ENCODE assay signal across 25 mouse cellular contexts in the genomic region with DNA sequence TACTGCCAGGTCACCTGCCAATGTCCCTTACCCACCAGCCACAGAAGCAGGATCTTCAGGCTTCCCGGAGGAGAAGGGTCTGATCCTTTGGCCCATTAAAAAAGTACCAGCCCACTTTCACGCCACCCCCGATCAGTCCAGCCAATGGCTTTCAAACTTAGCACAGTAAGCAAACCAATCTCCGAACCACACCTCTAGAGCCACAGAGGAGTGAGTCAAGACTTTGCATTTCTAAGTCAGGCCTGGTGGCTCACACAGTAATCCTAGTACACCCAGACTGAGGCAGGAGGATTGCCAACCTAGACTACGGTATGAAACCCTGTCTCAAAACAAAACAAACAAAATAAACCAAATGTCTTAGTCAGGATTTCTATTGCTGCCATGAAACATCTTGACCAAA. TPM values are rescaled to one million over a fixed set of nuclear protein-coding genes. Genes with fewer than 3 reads are reported as not detected.
DNase-seq lines count a peak whose midpoint lies in the region; ATAC-seq and TF ChIP-seq lines count a peak whose summit lies in the region.
"Had no signal": no experiment of that assay in that cellular context is flagged by ENCODE, and none has a peak within 500 bp of the region (broad histone marks: within the 10 kb centered on the region; RNA-seq: fewer than 3 reads in every experiment).

No protein-coding gene starts in this region.

- H3K9me3 ChIP-seq in limb, embryonic 15.5 days: no peaks in the 10 kb centered on the region
- no peaks in the 10 kb centered on the region for H3K9me3 ChIP-seq in limb, embryonic 10.5 days (replicated peaks)
- H3K9me3 ChIP-seq in intestine, embryonic 14.5 days (ENCODE audit: control insufficient read depth, low read length): no peaks in the 10 kb centered on the region
- no peaks in the 10 kb centered on the region for H3K9me3 ChIP-seq in stomach, postnatal 0 days (ENCODE audit: control insufficient read depth, low read length)
- H3K9me3 ChIP-seq: embryonic facial prominence, embryonic 12.5 days; G1E; limb, embryonic 13.5 days; lung, embryonic 15.5 days; midbrain, embryonic 10.5 days; neural tube, embryonic 13.5 days had no signal

- WGBS in kidney, adult 2 months: 42% methylated on average over 5 of the region's 5 CpGs
- WGBS in limb, embryonic 15.5 days: 63% methylated on average over 5 of the region's 5 CpGs
- WGBS in limb, embryonic 10.5 days: 64% methylated on average over 5 of the region's 5 CpGs
- WGBS in intestine, embryonic 14.5 days: 51% methylated on average over 5 of the region's 5 CpGs
- WGBS in stomach, postnatal 0 days: 44% methylated on average over 5 of the region's 5 CpGs

- TF ChIP-seq POLR2A in kidney, adult 2 months (IDR thresholded peaks at IDR 0.05; ENCODE audit: low read depth, low read length): no peak

- TF ChIP-seq EP300 in stomach, postnatal 0 days (optimal IDR thresholded peaks at IDR 0.05): no peak

- H3K9ac ChIP-seq in limb, embryonic 15.5 days: no peak overlapping the region
- no peak overlapping the region for H3K9ac ChIP-seq in intestine, embryonic 14.5 days (ENCODE audit: low read length)
- no peak overlapping the region for H3K9ac ChIP-seq in stomach, postnatal 0 days (ENCODE audit: low read length)
- H3K9ac ChIP-seq: embryonic facial prominence, embryonic 12.5 days; limb, embryonic 13.5 days; liver, embryonic 14.5 days; lung, embryonic 15.5 days had no signal

- ATAC-seq in limb, embryonic 15.5 days (ENCODE audit: insufficient number of reproducible peaks, low FRiP score, low TSS enrichment, low read depth): no peak
- ATAC-seq in intestine, embryonic 14.5 days (replicated peaks; ENCODE audit: low FRiP score, low TSS enrichment, low read depth): no peak
- peak; percentile 75 for ATAC-seq in stomach, postnatal 0 days (ENCODE audit: low FRiP score, low TSS enrichment)
- ATAC-seq: forebrain, embryonic 14.5 days; hindbrain, embryonic 16.5 days had no signal

- TF ChIP-seq CTCF in kidney, adult 2 months (conservative IDR thresholded peaks at IDR 0.05; ENCODE audit: insufficient read depth, insufficient read length, low read depth, low read length): no peak
- TF ChIP-seq CTCF in stomach, postnatal 0 days (IDR thresholded peaks at IDR 0.05; ENCODE audit: low read depth): no peak

- peak overlapping the region; percentile 69 for H3K27ac ChIP-seq in kidney, adult 2 months (ENCODE audit: insufficient read depth, low read depth, low read length)
- peak overlapping the region; percentile 5; the same call in 1 of the 2 replicates for H3K27ac ChIP-seq in limb, embryonic 15.5 days
- H3K27ac ChIP-seq in limb, embryonic 10.5 days: no peak overlapping the region
- H3K27ac ChIP-seq in intestine, embryonic 14.5 days (ENCODE audit: low read depth): 0 out of 2 replicates have a peak overlapping the region, but pooled peaks have one; percentile 38
- H3K27ac ChIP-seq in stomach, postnatal 0 days (replicated peaks): peak overlapping the region; percentile 77; the same call in 1 of the 2 replicates
- H3K27ac ChIP-seq: embryonic facial prominence, embryonic 12.5 days; limb, embryonic 13.5 days; liver, embryonic 14.5 days; macrophage; midbrain, embryonic 10.5 days had no signal

- no peak overlapping the region for H3K4me3 ChIP-seq in kidney, adult 2 months (ENCODE audit: insufficient read depth, low read depth, low read length)
- no peak overlapping the region for H3K4me3 ChIP-seq in limb, embryonic 15.5 days
- no peak overlapping the region for H3K4me3 ChIP-seq in limb, embryonic 10.5 days
- no peak overlapping the region for H3K4me3 ChIP-seq in intestine, embryonic 14.5 days (ENCODE audit: low read depth, low read length)
- no peak overlapping the region for H3K4me3 ChIP-seq in stomach, postnatal 0 days (ENCODE audit: low read depth, low read length)
- H3K4me3 ChIP-seq: embryonic facial prominence, embryonic 12.5 days; erythroblast, embryonic 14.5 days; limb, embryonic 13.5 days; lung, embryonic 15.5 days; midbrain, embryonic 10.5 days; neural tube, embryonic 13.5 days had no signal

- H3K27me3 ChIP-seq in kidney, adult 2 months (replicated peaks; ENCODE audit: control insufficient read depth, insufficient read depth, low read length): no peaks in the 10 kb centered on the region
- H3K27me3 ChIP-seq in limb, embryonic 15.5 days: peaks cover 12% of the 10 kb centered on the region
- H3K27me3 ChIP-seq in limb, embryonic 10.5 days (ENCODE audit: low read depth, poor library complexity, severe bottlenecking): peaks cover 42% of the 10 kb centered on the region
- H3K27me3 ChIP-seq in intestine, embryonic 14.5 days (replicated peaks; ENCODE audit: control insufficient read depth, insufficient read depth, low read length): no peaks in the 10 kb centered on the region
- H3K27me3 ChIP-seq in stomach, postnatal 0 days (ENCODE audit: control insufficient read depth, insufficient read depth, low read length): no peaks in the 10 kb centered on the region

- no peak for DNase-seq in kidney, adult 2 months
- DNase-seq in kidney, adult 11 months: no peak
- DNase-seq in limb, embryonic 10.5 days (ENCODE audit: low spot score): no peak
- DNase-seq in intestine, embryonic 14.5 days (ENCODE audit: low spot score): no peak
- DNase-seq in stomach, postnatal 0 days (ENCODE audit: low spot score): peak; percentile 48
- DNase-seq in adipocyte (ENCODE audit: low spot score): no peak
- DNase-seq in thymus, postnatal 25 days: no peak
- DNase-seq: cerebellum, adult 9-10 months; gastrocnemius, postnatal 14 days; right cerebral cortex, adult 18-20 months; thymus, adult 18-20 months had no signal

- H3K4me2 ChIP-seq in limb, embryonic 15.5 days: no peak overlapping the region
- H3K4me2 ChIP-seq in intestine, embryonic 14.5 days (ENCODE audit: low read length): no peak overlapping the region; the same call in 1 of the 2 replicates
- H3K4me2 ChIP-seq in stomach, postnatal 0 days (replicated peaks; ENCODE audit: low read depth): no peak overlapping the region
- H3K4me2 ChIP-seq: embryonic facial prominence, embryonic 12.5 days; limb, embryonic 13.5 days; lung, embryonic 15.5 days; neural tube, embryonic 13.5 days had no signal

- peaks cover 30% of the 10 kb centered on the region for H3K4me1 ChIP-seq in kidney, adult 2 months (ENCODE audit: control insufficient read depth, insufficient read depth, low read length)
- H3K4me1 ChIP-seq in limb, embryonic 15.5 days: peaks cover 32% of the 10 kb centered on the region
- H3K4me1 ChIP-seq in limb, embryonic 10.5 days: peaks cover 56% of the 10 kb centered on the region
- peaks cover 31% of the 10 kb centered on the region for H3K4me1 ChIP-seq in intestine, embryonic 14.5 days (replicated peaks; ENCODE audit: control insufficient read depth, insufficient read depth, low read length)
- no peaks in the 10 kb centered on the region; the same call in 1 of the 2 replicates for H3K4me1 ChIP-seq in stomach, postnatal 0 days (replicated peaks; ENCODE audit: control insufficient read depth, insufficient read depth)

- H3K36me3 ChIP-seq in kidney, adult 2 months (ENCODE audit: control insufficient read depth, insufficient read depth, low read length): no peaks in the 10 kb centered on the region
- no peaks in the 10 kb centered on the region for H3K36me3 ChIP-seq in limb, embryonic 15.5 days
- no peaks in the 10 kb centered on the region for H3K36me3 ChIP-seq in limb, embryonic 10.5 days
- no peaks in the 10 kb centered on the region for H3K36me3 ChIP-seq in intestine, embryonic 14.5 days (ENCODE audit: control insufficient read depth, insufficient read depth, low read length)
- no peaks in the 10 kb centered on the region for H3K36me3 ChIP-seq in stomach, postnatal 0 days (ENCODE audit: control insufficient read depth, insufficient read depth, low read length)
- H3K36me3 ChIP-seq: embryonic facial prominence, embryonic 12.5 days; G1E; limb, embryonic 13.5 days; lung, embryonic 15.5 days; midbrain, embryonic 10.5 days; neural tube, embryonic 13.5 days had no signal

RNA-seq across cellular contexts. Expression of gene Ttc22, which starts 7.1 kb away (rescaled TPM):
- 4.6 and 6.1 TPM in 2 replicates for polyA plus RNA-seq in kidney, adult 2 months (2012; rRNA removed)
- polyA plus RNA-seq in limb, embryonic 15.5 days (2015; fragmentation: Nextera tagmentation; extraction: Ambion mirVana): 18.7 and 19.2 TPM in 2 replicates
- polyA plus RNA-seq in limb, embryonic 10.5 days (2016; fragmentation: Nextera tagmentation; extraction: Ambion mirVana): 0.14 TPM in 1 of 2 replicates, not detected in the other
- 1.1 and 2.0 TPM in 2 replicates for polyA plus RNA-seq in intestine, embryonic 14.5 days (2014; fragmentation: Nextera tagmentation; extraction: Ambion mirVana)
- polyA plus RNA-seq in stomach, postnatal 0 days (2015; fragmentation: Nextera tagmentation; extraction: Ambion mirVana): 26.9 and 28.2 TPM in 2 replicates
- polyA plus RNA-seq: erythroblast, embryonic 14.5 days; G1E; macrophage; midbrain, embryonic 10.5 days had no signal

RNA-seq across cellular contexts. Expression of gene Lexm, which starts 12.3 kb away (rescaled TPM):
- polyA plus RNA-seq in kidney, adult 2 months (2012; rRNA removed): not detected in 2 replicates
- not detected in 2 replicates for polyA plus RNA-seq in limb, embryonic 15.5 days (2015; fragmentation: Nextera tagmentation; extraction: Ambion mirVana)
- 0.15 TPM in 2 replicates for polyA plus RNA-seq in limb, embryonic 10.5 days (2016; fragmentation: Nextera tagmentation; extraction: Ambion mirVana)
- 0.39 TPM in 1 of 2 replicates, not detected in the other for polyA plus RNA-seq in intestine, embryonic 14.5 days (2014; fragmentation: Nextera tagmentation; extraction: Ambion mirVana)
- 0.08 TPM in 1 of 2 replicates, not detected in the other for polyA plus RNA-seq in stomach, postnatal 0 days (2015; fragmentation: Nextera tagmentation; extraction: Ambion mirVana)
- polyA plus RNA-seq: erythroblast, embryonic 14.5 days; forebrain, embryonic 14.5 days; G1E; heart, embryonic 16.5 days; hindbrain, embryonic 16.5 days; large intestine, adult 2 months; lung, embryonic 15.5 days; macrophage; midbrain, embryonic 10.5 days had no signal

RNA-seq across cellular contexts. Expression of gene Pars2, which starts 21.5 kb away (rescaled TPM):
- 9.6 and 10.6 TPM in 2 replicates for polyA plus RNA-seq in kidney, adult 2 months (2012; rRNA removed)
- 12.4 and 14.0 TPM in 2 replicates for polyA plus RNA-seq in limb, embryonic 15.5 days (2015; fragmentation: Nextera tagmentation; extraction: Ambion mirVana)
- 18.8 and 20.2 TPM in 2 replicates for polyA plus RNA-seq in limb, embryonic 10.5 days (2016; fragmentation: Nextera tagmentation; extraction: Ambion mirVana)
- polyA plus RNA-seq in intestine, embryonic 14.5 days (2014; fragmentation: Nextera tagmentation; extraction: Ambion mirVana): 17.2 and 17.9 TPM in 2 replicates
- polyA plus RNA-seq in stomach, postnatal 0 days (2015; fragmentation: Nextera tagmentation; extraction: Ambion mirVana): 5.9 and 7.3 TPM in 2 replicates

RNA-seq across cellular contexts. Expression of gene Ttc4, which starts 49.4 kb away (rescaled TPM):
- polyA plus RNA-seq in kidney, adult 2 months (2012; rRNA removed): 41.3 and 50.4 TPM in 2 replicates
- polyA plus RNA-seq in limb, embryonic 15.5 days (2015; fragmentation: Nextera tagmentation; extraction: Ambion mirVana): 89.0 and 92.3 TPM in 2 replicates
- polyA plus RNA-seq in limb, embryonic 10.5 days (2016; fragmentation: Nextera tagmentation; extraction: Ambion mirVana): 110 and 132 TPM in 2 replicates
- 82.0 and 83.1 TPM in 2 replicates for polyA plus RNA-seq in intestine, embryonic 14.5 days (2014; fragmentation: Nextera tagmentation; extraction: Ambion mirVana)
- polyA plus RNA-seq in stomach, postnatal 0 days (2015; fragmentation: Nextera tagmentation; extraction: Ambion mirVana): 25.5 and 27.8 TPM in 2 replicates
